Mouse (Mus musculus): ENCODE results near the gene Rab3b. TPM values are rescaled to one million over a fixed set of nuclear protein-coding genes. Genes with fewer than 3 reads are reported as not detected.

Gene Rab3b
- total RNA-seq, 2 experiments from 2014 or later = 35.7 to 43.5 TPM

- DNase-seq (ENCODE audit: low spot score in 2 of 2) = no peak
These were observed 64.3 kb downstream of the Rab3b start for GRCm38 (mm10) chr4:108942986-108943720.

GRCm38 (mm10) chr4:108949168-108949567 is 70.3 kb downstream of the Rab3b start:
- no peak for DNase-seq (ENCODE audit: low spot score in 2 of 2)

- DNase-seq (ENCODE audit: low spot score in 2 of 2) = no peak
These were observed 71.3 kb downstream of the Rab3b start for GRCm38 (mm10) chr4:108950201-108950600.

- no peak for DNase-seq (ENCODE audit: low spot score in 2 of 2)
These were observed 72.8 kb downstream of the Rab3b start for GRCm38 (mm10) chr4:108951663-108952062.

- no peak for DNase-seq (ENCODE audit: low spot score in 2 of 2)
These were observed 80.8 kb downstream of the Rab3b start for GRCm38 (mm10) chr4:108959696-108960095.

GRCm38 (mm10) chr4:108960619-108961460 is 82.0 kb downstream of the Rab3b start:
- DNase-seq (ENCODE audit: low spot score in 2 of 2) = no peak

- DNase-seq (ENCODE audit: low spot score in 2 of 2) = no peak
These were observed 84.2 kb downstream of the Rab3b start for GRCm38 (mm10) chr4:108963017-108963416.

GRCm38 (mm10) chr4:108969517-108969916 is 90.7 kb downstream of the Rab3b start:
- no peak for DNase-seq (ENCODE audit: low spot score in 2 of 2)

- DNase-seq (ENCODE audit: low spot score in 2 of 2) = no peak
These were observed 92.2 kb downstream of the Rab3b start for GRCm38 (mm10) chr4:108971054-108971453.

- peak in 1 of 2 experiments; percentile 29 for DNase-seq (ENCODE audit: low spot score in 2 of 2)
These were observed 97.7 kb downstream of the Rab3b start for GRCm38 (mm10) chr4:108976458-108977071.

GRCm38 (mm10) chr4:108986833-108987472 is 108.1 kb downstream of the Rab3b start:
- no peak for DNase-seq (ENCODE audit: low spot score in 2 of 2)

GRCm38 (mm10) chr4:108987473-108987842 is 108.6 kb downstream of the Rab3b start:
- no peak for DNase-seq (ENCODE audit: low spot score in 2 of 2)

GRCm38 (mm10) chr4:108989430-108989829 is 110.6 kb downstream of the Rab3b start:
- DNase-seq (ENCODE audit: low spot score in 2 of 2) = no peak

- DNase-seq (ENCODE audit: low spot score in 2 of 2) = no peak
These were observed 111.2 kb downstream of the Rab3b start for GRCm38 (mm10) chr4:108990032-108990431.

GRCm38 (mm10) chr4:108990571-108990970 is 111.7 kb downstream of the Rab3b start:
- DNase-seq (ENCODE audit: low spot score in 2 of 2) = no peak

GRCm38 (mm10) chr4:108991811-108992210 is 112.9 kb downstream of the Rab3b start:
- DNase-seq (ENCODE audit: low spot score in 2 of 2) = no peak

Other genes starting within 250 kb of the Rab3b start
- 1 to 10 TPM in 1 of 2 experiments, under 1 TPM in 1; 0.38 to 1.2 TPM for gene 3110021N24Rik, start 159.4 kb upstream of the Rab3b start, total RNA-seq (2021)
- gene Zfyve9, start 98.3 kb upstream of the Rab3b start, total RNA-seq (2021) = 10 to 100 TPM; 22.3 to 26.9 TPM
- 100 to 1,000 TPM; 115 to 126 TPM for gene Btf3l4, start 45.4 kb upstream of the Rab3b start, total RNA-seq (2021)
- 10 to 100 TPM; 66.4 to 68.5 TPM for gene Txndc12, start 44.5 kb upstream of the Rab3b start, total RNA-seq (2021)
- gene Kti12, start 31.3 kb upstream of the Rab3b start, total RNA-seq (2021) = 10 to 100 TPM; 30.2 to 33.4 TPM
- gene A730015C16Rik, start 30.4 kb upstream of the Rab3b start, total RNA-seq (2021) = not detected
- gene Nrd1, start 121.6 kb downstream of the Rab3b start, total RNA-seq (2021) = 100 to 1,000 TPM; 109 to 123 TPM